Mouse (Mus musculus) liver, embryonic 14.5 days (tissue): ENCODE results near the gene Gm28043. TPM values are rescaled to one million over a fixed set of nuclear protein-coding genes. Genes with fewer than 3 reads are reported as not detected.

Experiments
- ATAC-seq: fragments of 200-750 bp; cut with Nextera tagmentation; 2 replicates; pipeline ENCODE4 v1.8.0; 2017; ENCODE audit warnings: moderate number of reproducible peaks, mild to moderate bottlenecking, moderate library complexity; ENCODE audit not compliant: insufficient read depth
- DNase-seq, 3 experiments: peaks; one replicate each; pipeline ENCODE4 v3.0.0-alpha.2; 2012 to 2013; ENCODE audit warnings: low read depth in 3 of 3, low spot score in 3 of 3
- H3K27ac ChIP-seq: fragments of 300-500 bp; sonication (generic); 2 replicates; pipeline ENCODE4 v1.5.1; 2014; ENCODE audit warnings: moderate library complexity, mild to moderate bottlenecking, control low read depth, inconsistent platforms
- H3K27me3 ChIP-seq: fragments of 300-500 bp; sonication (generic); 2 replicates; pipeline ENCODE4 v1.6.1; 2014; ENCODE audit warnings: mild to moderate bottlenecking, low read length, moderate library complexity; ENCODE audit not compliant: control insufficient read depth, insufficient read depth
- H3K36me3 ChIP-seq: fragments of 300-500 bp; sonication (generic); replicated peaks from 2 replicates; pipeline ENCODE4 v1.6.1; 2014; ENCODE audit warnings: low read depth; ENCODE audit not compliant: control insufficient read depth, insufficient read depth
- H3K4me1 ChIP-seq, 2 experiments: fragments of 200-500 bp in 1 of 2; fragments of 300-500 bp in 1 of 2; sonication (generic) in 1 of 2; replicated peaks; 2 replicates each; pipeline ENCODE4 v1.6.1; 2012 to 2014; ENCODE audit warnings: antibody characterized with exemption in 1 of 2, inconsistent platforms in 1 of 2, low read length in 1 of 2; ENCODE audit not compliant: control insufficient read depth in 2 of 2, insufficient read depth in 2 of 2
- H3K4me2 ChIP-seq: fragments of 300-500 bp; sonication (generic); 2 replicates; pipeline ENCODE4 v1.6.1; 2014; ENCODE audit warnings: low read depth, mild to moderate bottlenecking, control low read depth, moderate library complexity
- H3K4me3 ChIP-seq, 2 experiments: fragments of 200-500 bp in 1 of 2; fragments of 300-500 bp in 1 of 2; sonication (generic) in 1 of 2; 2 replicates each; pipeline ENCODE4 v1.5.1; 2012 to 2014; ENCODE audit warnings: low read depth in 2 of 2, low read length in 2 of 2, mild to moderate bottlenecking in 2 of 2, control low read depth in 1 of 2, inconsistent platforms in 1 of 2, moderate library complexity in 1 of 2; ENCODE audit not compliant: insufficient read depth in 1 of 2
- H3K9ac ChIP-seq: fragments of 300-500 bp; sonication (generic); replicated peaks from 2 replicates; pipeline ENCODE4 v1.6.1; 2014; ENCODE audit warnings: mild to moderate bottlenecking, control low read depth, moderate library complexity
- H3K9me3 ChIP-seq: fragments of 300-500 bp; sonication (generic); 2 replicates; pipeline ENCODE4 v1.6.1; 2016; ENCODE audit warnings: low read length, mixed read lengths; ENCODE audit not compliant: control insufficient read depth
- CTCF ChIP-seq: IDR thresholded peaks from 2 replicates; pipeline ENCODE4 v1.5.1; 2016; ENCODE audit warnings: antibody characterized with exemption, low read depth, control low read depth
- EP300 ChIP-seq: IDR thresholded peaks from 2 replicates; pipeline ENCODE4 v1.6.1; 2016; ENCODE audit warnings: antibody characterized with exemption, low read depth
- WGBS: fragments of 180-500 bp; shearing (Covaris S2); extraction: QIAGEN DNeasy Blood & Tissue Kit; methylation state at CpG from one replicate; pipeline ENCODE4 v1.1.7; 2014; ENCODE audit not compliant: insufficient replicate concordance; 5-methylcytosine and 5-hydroxymethylcytosine counted together
- polyA plus RNA-seq, 2 experiments: library from polyadenylated mRNA; depleted of rRNA in 1 of 2; stranded (reverse) in 1 of 2; unstranded in 1 of 2; fragments of >200 nt; fragmentation: Nextera tagmentation in 1 of 2; extraction: Ambion mirVana in 1 of 2; gene quantifications; 2 replicates each; pipeline versions ENCODE4 v1.2.1 to v1.2.3; 2012 to 2014

Gene Gm28043
- polyA plus RNA-seq, 2 experiments = 0.38 to 1.4 TPM

DNA sequence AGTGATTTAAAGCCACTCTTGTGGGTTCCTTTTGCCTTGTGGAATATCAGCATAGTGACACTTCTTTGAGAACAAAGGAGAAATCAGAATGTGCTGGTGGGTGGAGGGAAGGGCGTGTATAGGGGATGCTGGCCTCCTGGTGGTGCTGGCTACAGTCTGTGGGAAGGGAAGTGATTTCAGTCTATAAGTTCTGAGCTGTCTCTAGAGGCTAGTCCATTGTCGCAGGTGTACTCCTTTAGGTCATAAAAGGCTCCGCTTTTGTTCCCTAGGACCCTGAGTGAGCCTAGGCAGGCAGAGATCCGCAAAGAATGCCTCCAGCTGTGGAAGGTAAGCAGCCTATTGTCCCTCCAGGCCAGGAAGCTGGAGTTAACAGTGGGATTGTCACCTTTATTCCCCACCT lies 79.8 kb downstream of the Gm28043 start:
- H3K27me3 ChIP-seq = no peaks in the 10 kb centered on the region
- H3K4me3 ChIP-seq = no peak overlapping the region
- DNase-seq (no peak), ATAC-seq (no peak)
- H3K27ac ChIP-seq = no peak overlapping the region
- WGBS = 79% methylated on average over 4 of the region's 4 CpGs
- no peak overlapping the region for H3K9ac ChIP-seq
- TF ChIP-seq EP300 (no peak), CTCF (no peak)
- H3K36me3 ChIP-seq = peaks cover 65% of the 10 kb centered on the region
- H3K4me1 ChIP-seq = peaks cover 3 to 4% of the 10 kb centered on the region in 2 experiments; a peak in 3 of 4 replicates
- H3K9me3 ChIP-seq = no peaks in the 10 kb centered on the region
- no peak overlapping the region for H3K4me2 ChIP-seq

DNA sequence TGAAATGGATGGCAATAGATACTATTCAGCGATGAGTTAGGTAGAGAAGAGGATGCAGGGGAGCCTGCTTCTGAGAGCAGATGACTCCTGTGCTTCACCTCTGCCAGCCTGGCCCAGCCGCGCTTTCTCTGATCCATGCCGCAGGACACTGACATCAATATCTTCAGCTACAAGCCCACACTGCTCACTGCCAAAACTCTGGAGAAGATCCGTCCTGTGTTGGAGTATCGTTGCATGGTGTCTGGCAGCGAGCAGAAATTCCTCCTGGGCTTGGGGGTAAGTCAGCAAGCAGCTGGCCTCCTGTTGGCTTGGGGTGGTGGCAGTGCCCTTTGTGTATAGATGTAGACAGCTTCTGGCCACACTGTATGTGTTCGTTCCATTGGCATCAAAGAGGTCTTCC lies 82.3 kb downstream of the Gm28043 start:
- H3K4me1 ChIP-seq = peaks cover 3 to 4% of the 10 kb centered on the region in 2 experiments; a peak in 3 of 4 replicates
- DNase-seq = no peak
- no peaks in the 10 kb centered on the region for H3K27me3 ChIP-seq
- no peak for ATAC-seq
- no peak overlapping the region for H3K9ac ChIP-seq
- WGBS = 89% methylated on average over 8 of the region's 8 CpGs
- H3K4me3 ChIP-seq = no peak overlapping the region
- H3K36me3 ChIP-seq = peaks cover 62% of the 10 kb centered on the region
- TF ChIP-seq CTCF = no peak
- TF ChIP-seq EP300 = no peak
- no peaks in the 10 kb centered on the region for H3K9me3 ChIP-seq
- H3K4me2 ChIP-seq = no peak overlapping the region
- no peak overlapping the region for H3K27ac ChIP-seq

- no peak for TF ChIP-seq CTCF
- TF ChIP-seq EP300 = no peak
- H3K9ac ChIP-seq = no peak overlapping the region
- no peak overlapping the region for H3K4me2 ChIP-seq
- peaks cover 73% of the 10 kb centered on the region for H3K36me3 ChIP-seq
- H3K27ac ChIP-seq = no peak overlapping the region
- no peaks in the 10 kb centered on the region for H3K9me3 ChIP-seq
- WGBS = 88% methylated on average over 6 of the region's 6 CpGs
- ATAC-seq (no peak), DNase-seq (no peak)
- no peaks in the 10 kb centered on the region for H3K4me1 ChIP-seq
- H3K4me3 ChIP-seq = no peak overlapping the region
- no peaks in the 10 kb centered on the region for H3K27me3 ChIP-seq
These were observed 83.7 kb downstream of the Gm28043 start for GRCm38 (mm10) chr17:29698421-29698820.

GRCm38 (mm10) chr17:29700573-29700972 lies 85.9 kb downstream of the Gm28043 start:
- Histone ChIP-seq H3K36me3 (peaks cover 62% of the 10 kb centered on the region), H3K9ac (no peak overlapping the region), H3K27ac (no peak overlapping the region), H3K4me1 (no peaks in the 10 kb centered on the region), H3K4me3 (no peak overlapping the region), H3K4me2 (no peak overlapping the region), H3K9me3 (no peaks in the 10 kb centered on the region), H3K27me3 (no peaks in the 10 kb centered on the region)
- DNase-seq (no peak), ATAC-seq (no peak)
- 84% methylated on average over 7 of the region's 7 CpGs for WGBS
- no peak for TF ChIP-seq CTCF
- TF ChIP-seq EP300 = no peak

GRCm38 (mm10) chr17:29702938-29703710 lies 88.4 kb downstream of the Gm28043 start:
- Histone ChIP-seq H3K9ac (no peak overlapping the region), H3K4me1 (no peaks in the 10 kb centered on the region), H3K4me3 (no peak overlapping the region), H3K9me3 (no peaks in the 10 kb centered on the region), H3K27ac (no peak overlapping the region), H3K4me2 (no peak overlapping the region), H3K36me3 (peaks cover 48% of the 10 kb centered on the region), H3K27me3 (no peaks in the 10 kb centered on the region)
- TF ChIP-seq CTCF (no peak), EP300 (no peak)
- DNase-seq = no peak
- 68% methylated on average over 4 of the region's 4 CpGs for WGBS
- ATAC-seq = no peak
